Mouse (Mus musculus) MEL (cell line): ENCODE measurements around the gene Slco2a1. TPM values are rescaled to one million over a fixed set of nuclear protein-coding genes. Genes with fewer than 3 reads are reported as not detected.

Source experiments
- DNase-seq: peaks from one replicate; pipeline ENCODE4 v3.0.0; 2011; ENCODE audit warnings: low read depth, low spot score
- H3K27ac ChIP-seq: 2 replicates; pipeline ENCODE4 v1.5.1; 2012; ENCODE audit warnings: low read depth, mild to moderate bottlenecking, control low read depth, low read length, moderate library complexity; ENCODE audit not compliant: control insufficient read depth
- H3K27me3 ChIP-seq, 2 experiments: fragments of 150-350 bp in 1 of 2; sonication (generic) in 1 of 2; 2 replicates each; pipeline ENCODE4 v1.6.1; 2012; ENCODE audit warnings: low read length in 2 of 2, mild to moderate bottlenecking in 2 of 2, improper control_type of control experiment in 1 of 2, moderate library complexity in 1 of 2; ENCODE audit not compliant: insufficient read depth in 2 of 2, control insufficient read depth in 1 of 2
- H3K36me3 ChIP-seq, 2 experiments: 2 replicates each; pipeline ENCODE4 v1.6.1; 2012 to 2014; ENCODE audit warnings: low read length in 2 of 2, improper control_type of control experiment in 1 of 2, inconsistent platforms in 1 of 2, mild to moderate bottlenecking in 1 of 2; ENCODE audit not compliant: insufficient read depth in 2 of 2, control insufficient read depth in 1 of 2
- H3K4me1 ChIP-seq, 2 experiments: fragments of 150-350 bp in 1 of 2; sonication (generic) in 1 of 2; 2 replicates each; pipeline ENCODE4 v1.6.1; 2012; ENCODE audit warnings: low read length in 2 of 2, improper control_type of control experiment in 1 of 2, mild to moderate bottlenecking in 1 of 2; ENCODE audit not compliant: insufficient read depth in 2 of 2, control insufficient read depth in 1 of 2
- H3K4me3 ChIP-seq, 2 experiments: fragments of 150-350 bp in 1 of 2; sonication (generic) in 1 of 2; 2 replicates each; pipeline ENCODE4 v1.5.1; 2012; ENCODE audit warnings: low read depth in 2 of 2, low read length in 2 of 2, mild to moderate bottlenecking in 2 of 2, moderate library complexity in 2 of 2, control low read depth in 1 of 2, improper control_type of control experiment in 1 of 2; ENCODE audit not compliant: control insufficient read depth in 1 of 2, insufficient read depth in 1 of 2
- H3K79me2 ChIP-seq: 2 replicates; pipeline ENCODE4 v1.6.1; 2012; ENCODE audit warnings: mild to moderate bottlenecking, low read length, moderate library complexity; ENCODE audit not compliant: control insufficient read depth, poor library complexity, insufficient read depth
- H3K9ac ChIP-seq: 2 replicates; pipeline ENCODE4 v1.6.1; 2012; ENCODE audit warnings: low read depth, mild to moderate bottlenecking, control low read depth, low read length, moderate library complexity; ENCODE audit not compliant: control insufficient read depth, poor library complexity, severe bottlenecking
- H3K9me3 ChIP-seq: fragments of 150-350 bp; sonication (generic); replicated peaks from 2 replicates; pipeline ENCODE4 v1.6.1; 2012; ENCODE audit warnings: mild to moderate bottlenecking, low read length, improper control_type of control experiment, moderate library complexity; ENCODE audit not compliant: insufficient read depth
- CHD2 ChIP-seq: IDR thresholded peaks from 2 replicates; pipeline ENCODE4 v1.6.1; 2011; ENCODE audit warnings: low read length, improper control_type of control experiment
- E2F4 ChIP-seq: IDR thresholded peaks from 2 replicates; pipeline ENCODE4 v1.6.1; 2011; ENCODE audit warnings: low read depth, low read length, improper control_type of control experiment, borderline replicate concordance
- ELF1 ChIP-seq: IDR thresholded peaks from 2 replicates; pipeline ENCODE4 v1.6.1; 2014; ENCODE audit warnings: low read depth, mild to moderate bottlenecking, inconsistent platforms, low read length, improper control_type of control experiment, moderate library complexity
- EP300 ChIP-seq, 2 experiments: IDR thresholded peaks; 2 replicates each; pipeline ENCODE4 v1.6.1; 2011; ENCODE audit warnings: improper control_type of control experiment in 2 of 2, low read length in 2 of 2, low read depth in 1 of 2, mild to moderate bottlenecking in 1 of 2
- GATA1 ChIP-seq: IDR thresholded peaks from 2 replicates; pipeline ENCODE4 v1.6.1; 2011; ENCODE audit warnings: low read depth, low read length, improper control_type of control experiment
- HCFC1 ChIP-seq: IDR thresholded peaks from 2 replicates; pipeline ENCODE4 v1.6.1; 2012; ENCODE audit warnings: low read depth, mild to moderate bottlenecking, inconsistent platforms, low read length, improper control_type of control experiment, moderate library complexity
- MAX ChIP-seq: IDR thresholded peaks from 2 replicates; pipeline ENCODE4 v1.6.1; 2011; ENCODE audit warnings: low read length, improper control_type of control experiment
- MXI1 ChIP-seq: IDR thresholded peaks from 2 replicates; pipeline ENCODE4 v1.6.1; 2011; ENCODE audit warnings: mild to moderate bottlenecking, low read depth, low read length, improper control_type of control experiment
- MYB ChIP-seq: IDR thresholded peaks from 2 replicates; pipeline ENCODE4 v1.6.1; 2011; ENCODE audit warnings: mild to moderate bottlenecking, low read depth, low read length, improper control_type of control experiment
- MYC ChIP-seq: IDR thresholded peaks from 2 replicates; pipeline ENCODE4 v1.6.1; 2011; ENCODE audit warnings: low read depth, mild to moderate bottlenecking, low read length, improper control_type of control experiment, moderate library complexity
- NRF1 ChIP-seq: IDR thresholded peaks from 2 replicates; pipeline ENCODE4 v1.6.1; 2014; ENCODE audit warnings: low read depth, mild to moderate bottlenecking, inconsistent platforms, low read length, improper control_type of control experiment, moderate library complexity; ENCODE audit not compliant: poor library complexity, insufficient read depth, severe bottlenecking
- RAD21 ChIP-seq: IDR thresholded peaks from 2 replicates; pipeline ENCODE4 v1.6.1; 2011; ENCODE audit warnings: mild to moderate bottlenecking, low read depth, low read length, improper control_type of control experiment
- TBP ChIP-seq: IDR thresholded peaks from 2 replicates; pipeline ENCODE4 v1.8.0; 2011; ENCODE audit warnings: low read depth, low read length, improper control_type of control experiment
- TCF12 ChIP-seq: IDR thresholded peaks from 2 replicates; pipeline ENCODE4 v1.6.1; 2014; ENCODE audit warnings: low read depth, mild to moderate bottlenecking, inconsistent platforms, low read length, improper control_type of control experiment, moderate library complexity
- UBTF ChIP-seq: IDR thresholded peaks from 2 replicates; pipeline ENCODE4 v1.6.1; 2012; ENCODE audit warnings: low read depth, mild to moderate bottlenecking, inconsistent platforms, low read length, improper control_type of control experiment, moderate library complexity, borderline replicate concordance; ENCODE audit not compliant: insufficient read depth
- USF2 ChIP-seq, 2 experiments: IDR thresholded peaks; 2 replicates each; pipeline ENCODE4 v1.6.1; 2011 to 2012; ENCODE audit warnings: improper control_type of control experiment in 2 of 2, low read length in 2 of 2, borderline replicate concordance in 1 of 2, inconsistent platforms in 1 of 2, low read depth in 1 of 2, mild to moderate bottlenecking in 1 of 2; ENCODE audit not compliant: insufficient read depth in 1 of 2
- ZKSCAN1 ChIP-seq: IDR thresholded peaks from 2 replicates; pipeline ENCODE4 v1.6.1; 2012; ENCODE audit warnings: low read depth, mild to moderate bottlenecking, inconsistent platforms, low read length, improper control_type of control experiment, moderate library complexity
- polyA plus RNA-seq, 2 experiments: library from polyadenylated mRNA; stranded (reverse) in 1 of 2; unstranded in 1 of 2; fragments of >175 nt in 1 of 2; fragments of >200 nt in 1 of 2; gene quantifications; 2 replicates each; pipeline versions ENCODE4 v1.2.1 to v1.2.4; 2012; ENCODE audit warnings: low replicate concordance in 2 of 2, low read depth in 1 of 2; ENCODE audit not compliant: insufficient read length in 2 of 2, insufficient read depth in 1 of 2, missing spikeins in 1 of 2
- total RNA-seq: library from RNA; depleted of rRNA; stranded (reverse); fragments of 300-350 nt; gene quantifications from 2 replicates; pipeline ENCODE4 v1.2.3, GENCODE M21; 2012

Gene Slco2a1
- total and polyA plus RNA-seq, 3 experiments: 0.01 TPM; not detected in 2

DNA sequence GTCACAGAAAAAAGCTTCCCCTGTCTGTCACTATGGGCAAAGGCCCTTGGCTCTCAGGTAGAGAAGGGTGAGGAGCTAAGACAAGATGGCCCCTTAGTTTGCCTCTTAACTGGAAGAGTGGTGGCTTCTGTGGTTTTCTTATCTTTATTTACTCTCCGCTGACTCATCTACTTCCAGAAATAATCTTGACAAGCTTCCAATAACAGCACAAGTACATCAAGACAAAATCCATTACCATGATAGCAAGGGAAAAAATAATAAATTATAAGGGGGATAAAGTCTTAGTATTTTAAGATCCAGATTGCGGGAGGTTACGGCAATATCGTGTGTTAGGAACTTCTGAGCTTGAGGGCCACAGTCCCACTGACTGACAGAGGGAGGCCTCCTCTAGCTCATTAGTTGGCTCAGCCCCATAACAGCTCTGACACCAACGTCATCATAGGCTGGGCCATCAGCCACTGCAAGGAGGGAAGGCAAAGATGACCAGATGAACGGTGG lies 89.7 kb downstream of the Slco2a1 start:
- Histone ChIP-seq H3K27ac (no peak overlapping the region), H3K79me2 (no peaks in the 10 kb centered on the region), H3K4me1 (peaks cover 0 to 3% of the 10 kb centered on the region in 2 experiments; a peak in 1 of 4 replicates), H3K27me3 (no peaks in the 10 kb centered on the region), H3K4me3 (no peak overlapping the region), H3K9ac (no peak overlapping the region), H3K36me3 (no peaks in the 10 kb centered on the region), H3K9me3 (no peaks in the 10 kb centered on the region)
- peak in 1 of 2 experiments; percentile 34; a peak in 1 of 4 replicates for TF ChIP-seq EP300 (IDR thresholded peaks at IDR 0.05; ENCODE audit: low read depth in 1 of 2, low read length in 2 of 2)
- no peak for TF ChIP-seq UBTF
- no peak for TF ChIP-seq MYB
- TF ChIP-seq GATA1: 0 out of 2 replicates have a peak, but pooled peaks have one; percentile 21
- TF ChIP-seq TBP: no peak
- no peak for TF ChIP-seq MYC
- DNase-seq: peak; percentile 33

GRCm38 (mm10) chr9:103080211-103080610 lies 91.7 kb downstream of the Slco2a1 start:
- no peak for DNase-seq
- no peak overlapping the region for H3K27ac ChIP-seq
- TF ChIP-seq ELF1 (no peak), HCFC1 (no peak), MYB (no peak), ZKSCAN1 (no peak), E2F4 (no peak), CHD2 (no peak), RAD21 (no peak), MXI1 (no peak), USF2 (IDR thresholded peaks at IDR 0.05; ENCODE audit: borderline replicate concordance in 1 of 2, insufficient read depth in 1 of 2, low read depth in 1 of 2, low read length in 2 of 2) (no peak), NRF1 (no peak), TCF12 (no peak), MYC (no peak), MAX (no peak), UBTF (no peak)
- TF ChIP-seq, all 39 proteins: peak for 0
- peaks cover 0 to 3% of the 10 kb centered on the region in 2 experiments; a peak in 1 of 4 replicates for H3K4me1 ChIP-seq
- H3K9ac ChIP-seq: no peak overlapping the region
- H3K36me3 ChIP-seq: no peaks in the 10 kb centered on the region
- no peaks in the 10 kb centered on the region for H3K27me3 ChIP-seq
- no peak overlapping the region for H3K4me3 ChIP-seq
- H3K79me2 ChIP-seq: no peaks in the 10 kb centered on the region
- no peaks in the 10 kb centered on the region for H3K9me3 ChIP-seq
